Mouse (Mus musculus): ENCODE data around the gene Rbm4b.
"Not testable (repeated sequence)": the region's sequence is repeated elsewhere in the genome, so short reads cannot be mapped to it uniquely, and the experiment has no call there.

Rbm4b gene

GRCm38 (mm10) chr19:4745057-4745456 lies 11.2 kb upstream of the Rbm4b start:
- DNase-seq (ENCODE audit: low spot score), result no peak

- no peak for DNase-seq (ENCODE audit: low spot score)
Measured at GRCm38 (mm10) chr19:4745681-4746080, 10.6 kb upstream of the Rbm4b start.

- no peak for DNase-seq (ENCODE audit: low spot score)
Measured at GRCm38 (mm10) chr19:4746611-4747010, 9.7 kb upstream of the Rbm4b start.

GRCm38 (mm10) chr19:4747631-4748312 lies 8.5 kb upstream of the Rbm4b start:
- no peak for DNase-seq (ENCODE audit: low spot score)

GRCm38 (mm10) chr19:4748493-4748892 lies 7.8 kb upstream of the Rbm4b start:
- DNase-seq (ENCODE audit: low spot score), result no peak

GRCm38 (mm10) chr19:4749975-4750374 lies 6.3 kb upstream of the Rbm4b start:
- DNase-seq (ENCODE audit: low spot score), result no peak

GRCm38 (mm10) chr19:4755565-4756192 lies 618 bp upstream of the Rbm4b start:
- DNase-seq (ENCODE audit: low spot score), result peak; percentile 94

- no peak for DNase-seq (ENCODE audit: low spot score)
Measured at GRCm38 (mm10) chr19:4756921-4757320, 624 bp downstream of the Rbm4b start.

- not testable (repeated sequence) for DNase-seq (ENCODE audit: low spot score)
Measured at GRCm38 (mm10) chr19:4760544-4760943, 4.2 kb downstream of the Rbm4b start.

GRCm38 (mm10) chr19:4762876-4763275 lies 6.6 kb downstream of the Rbm4b start:
- DNase-seq (ENCODE audit: low spot score), result no peak

GRCm38 (mm10) chr19:4767507-4768148 lies 11.3 kb downstream of the Rbm4b start:
- DNase-seq (ENCODE audit: low spot score), result no peak

GRCm38 (mm10) chr19:4772785-4773184 lies 16.5 kb downstream of the Rbm4b start:
- no peak for DNase-seq (ENCODE audit: low spot score)

GRCm38 (mm10) chr19:4782891-4783290 lies 26.6 kb downstream of the Rbm4b start:
- DNase-seq (ENCODE audit: low spot score), result no peak

- DNase-seq (ENCODE audit: low spot score), result no peak
Measured at GRCm38 (mm10) chr19:4785206-4785605, 28.9 kb downstream of the Rbm4b start.

GRCm38 (mm10) chr19:4786313-4786712 lies 30.0 kb downstream of the Rbm4b start:
- DNase-seq (ENCODE audit: low spot score), result no peak

GRCm38 (mm10) chr19:4793281-4793830 lies 37.1 kb downstream of the Rbm4b start:
- DNase-seq (ENCODE audit: low spot score), result no peak

GRCm38 (mm10) chr19:4793831-4794422 lies 37.6 kb downstream of the Rbm4b start, which contains the start of gene Rbm4:
Gene Rbm4 (minus strand): TSS chr19:4793901.
- peak; percentile 99 for DNase-seq (ENCODE audit: low spot score)

- no peak for DNase-seq (ENCODE audit: low spot score)
Measured at GRCm38 (mm10) chr19:4795929-4796328, 39.6 kb downstream of the Rbm4b start.

GRCm38 (mm10) chr19:4797846-4798245 lies 41.5 kb downstream of the Rbm4b start:
- DNase-seq (ENCODE audit: low spot score), result no peak

GRCm38 (mm10) chr19:4799083-4799482 lies 42.8 kb downstream of the Rbm4b start:
- DNase-seq (ENCODE audit: low spot score), result no peak

GRCm38 (mm10) chr19:4802691-4803091 lies 46.4 kb downstream of the Rbm4b start:
- DNase-seq (ENCODE audit: low spot score), result no peak

- peak; percentile 39 for DNase-seq (ENCODE audit: low spot score)
Measured at GRCm38 (mm10) chr19:4803283-4803682, 47.0 kb downstream of the Rbm4b start.

- no peak for DNase-seq (ENCODE audit: low spot score)
Measured at GRCm38 (mm10) chr19:4810309-4810708, 54.0 kb downstream of the Rbm4b start.
